Mouse (Mus musculus): ENCODE measurements around the gene Hexb.

GRCm38 (mm10) chr13:97239343-97240180 is 41.4 kb upstream of the Hexb start:
- no peak for TF ChIP-seq POLR2A (IDR thresholded peaks at IDR 0.05; ENCODE audit: control insufficient read depth, extremely low read depth, insufficient read depth, low read length, poor library complexity)
- TF ChIP-seq CTCF (IDR thresholded peaks at IDR 0.05; ENCODE audit: borderline replicate concordance, control insufficient read depth, extremely low read depth, insufficient read depth, low read length, poor library complexity) = no peak
